Mouse (Mus musculus): ENCODE data around the gene Mtrf1l. TPM values are rescaled to one million over a fixed set of nuclear protein-coding genes. Genes with fewer than 3 reads are reported as not detected.

Mtrf1l gene
- total and polyA plus RNA-seq, 3 experiments, result 5.6 to 12.4 (median 8.8) TPM

Other genes with a start within 250 kb of the Mtrf1l start
- gene Myct1, start 230.1 kb downstream of the Mtrf1l start, total RNA-seq (2012; rRNA removed), result not detected in 2 replicates
- gene Myct1, start 230.1 kb downstream of the Mtrf1l start, total RNA-seq (2014; rRNA removed), result not detected in 2 replicates
- gene Myct1, start 230.1 kb downstream of the Mtrf1l start, polyA plus RNA-seq (2012; ENCODE audit: insufficient read length, low read depth), result not detected in 2 replicates
- gene Vip, start 184.7 kb downstream of the Mtrf1l start, total RNA-seq (2012; rRNA removed), result not detected in 2 replicates
- gene Vip, start 184.7 kb downstream of the Mtrf1l start, total RNA-seq (2014; rRNA removed), result not detected in 2 replicates
- gene Vip, start 184.7 kb downstream of the Mtrf1l start, polyA plus RNA-seq (2012; ENCODE audit: insufficient read length, low read depth), result not detected in 2 replicates
- gene Fbxo5, start 18.3 kb downstream of the Mtrf1l start, total RNA-seq (2012; rRNA removed), result 34.8 and 45.4 TPM in 2 replicates
- gene Fbxo5, start 18.3 kb downstream of the Mtrf1l start, total RNA-seq (2014; rRNA removed), result 66.9 and 68.2 TPM in 2 replicates
- 45.5 and 46.4 TPM in 2 replicates for gene Fbxo5, start 18.3 kb downstream of the Mtrf1l start, polyA plus RNA-seq (2012; ENCODE audit: insufficient read length, low read depth)
- not detected in 2 replicates for gene Rgs17, start 98.5 kb upstream of the Mtrf1l start, total RNA-seq (2012; rRNA removed)
- not detected in 2 replicates for gene Rgs17, start 98.5 kb upstream of the Mtrf1l start, total RNA-seq (2014; rRNA removed)
- gene Rgs17, start 98.5 kb upstream of the Mtrf1l start, polyA plus RNA-seq (2012; ENCODE audit: insufficient read length, low read depth), result not detected in 2 replicates

Measured in CH12.LX (cell line).